Mouse (Mus musculus): ENCODE data around the gene Gdf15. TPM values are rescaled to one million over a fixed set of nuclear protein-coding genes. Genes with fewer than 3 reads are reported as not detected.

The Gdf15 gene
- polyA plus RNA-seq (2015; fragmentation: Nextera tagmentation; extraction: Ambion mirVana), result 3.4 and 4.3 TPM in 2 replicates

- 0 out of 2 replicates have a peak, but pooled peaks have one; percentile 6 for ATAC-seq (ENCODE audit: insufficient read depth)
- Histone ChIP-seq H3K4me2 (peak within 1 kb of the TSS; percentile 94), H3K36me3 (replicated peaks) (no peaks in the 10 kb centered on the region), H3K4me3 (replicated peaks) (peak within 1 kb of the TSS; percentile 73), H3K4me1 (replicated peaks) (peaks cover 73% of the 10 kb centered on the region), H3K27ac (replicated peaks) (peak within 1 kb of the TSS; percentile 81), H3K9ac (peak within 1 kb of the TSS; percentile 33; the same call in 1 of the 2 replicates), H3K27me3 (peaks cover 18% of the 10 kb centered on the region), H3K9me3 (replicated peaks) (no peaks in the 10 kb centered on the region)
- 71% methylated on average over 6 of the region's 6 CpGs for WGBS (ENCODE audit: insufficient replicate concordance)
These were observed at the start of gene Gdf15 for GRCm38 (mm10) chr8:70632346-70632892. Gene Gdf15 (minus strand): TSS chr8:70632456.

- no peak overlapping the region for H3K9ac ChIP-seq
These were observed 49.2 kb upstream of the Gdf15 start for GRCm38 (mm10) chr8:70681410-70681809.

GRCm38 (mm10) chr8:70680039-70680438 lies 47.8 kb upstream of the Gdf15 start:
- H3K9me3 ChIP-seq (replicated peaks), result no peaks in the 10 kb centered on the region
- peaks cover 14% of the 10 kb centered on the region for H3K27me3 ChIP-seq
- peaks cover 30% of the 10 kb centered on the region for H3K36me3 ChIP-seq (replicated peaks)
- no peak overlapping the region for H3K4me2 ChIP-seq
- H3K4me3 ChIP-seq (replicated peaks), result no peak overlapping the region
- peak; percentile 36 for ATAC-seq (ENCODE audit: insufficient read depth)
- H3K4me1 ChIP-seq (replicated peaks), result peaks cover 78% of the 10 kb centered on the region
- no peak overlapping the region for H3K9ac ChIP-seq
- WGBS (ENCODE audit: insufficient replicate concordance), result 84% methylated on average over 3 of the region's 3 CpGs
- peak overlapping the region; percentile 25 for H3K27ac ChIP-seq (replicated peaks)

More at GRCm38 (mm10) chr8:70681410-70681809, 49.2 kb upstream of the Gdf15 start:
- Histone ChIP-seq H3K4me1 (replicated peaks) (peaks cover 65% of the 10 kb centered on the region), H3K27ac (replicated peaks) (0 out of 2 replicates have a peak overlapping the region, but pooled peaks have one; percentile 6), H3K36me3 (replicated peaks) (peaks cover 25% of the 10 kb centered on the region), H3K4me3 (replicated peaks) (no peak overlapping the region), H3K9me3 (replicated peaks) (no peaks in the 10 kb centered on the region), H3K27me3 (peaks cover 19% of the 10 kb centered on the region), H3K4me2 (peak overlapping the region; percentile 36; the same call in 1 of the 2 replicates)
- WGBS (ENCODE audit: insufficient replicate concordance), result 37% methylated on average over 3 of the region's 3 CpGs
- ATAC-seq (ENCODE audit: insufficient read depth), result peak; percentile 24; the same call in 1 of the 2 replicates

- Histone ChIP-seq H3K4me3 (replicated peaks) (no peak overlapping the region), H3K36me3 (replicated peaks) (peaks cover 30% of the 10 kb centered on the region), H3K9me3 (replicated peaks) (no peaks in the 10 kb centered on the region), H3K4me1 (replicated peaks) (peaks cover 85% of the 10 kb centered on the region), H3K9ac (no peak overlapping the region), H3K27ac (replicated peaks) (peak overlapping the region; percentile 25), H3K4me2 (no peak overlapping the region), H3K27me3 (peaks cover 11% of the 10 kb centered on the region)
- 84% methylated on average over 4 of the region's 4 CpGs for WGBS (ENCODE audit: insufficient replicate concordance)
- no peak for ATAC-seq (ENCODE audit: insufficient read depth)
These were observed 47.1 kb upstream of the Gdf15 start for GRCm38 (mm10) chr8:70679404-70679803.

GRCm38 (mm10) chr8:70678679-70679078 lies 46.4 kb upstream of the Gdf15 start:
- Histone ChIP-seq H3K27ac (replicated peaks) (no peak overlapping the region), H3K9me3 (replicated peaks) (no peaks in the 10 kb centered on the region), H3K4me2 (no peak overlapping the region), H3K36me3 (replicated peaks) (peaks cover 30% of the 10 kb centered on the region), H3K4me3 (replicated peaks) (no peak overlapping the region), H3K4me1 (replicated peaks) (peaks cover 88% of the 10 kb centered on the region), H3K9ac (no peak overlapping the region), H3K27me3 (peaks cover 10% of the 10 kb centered on the region)
- ATAC-seq (ENCODE audit: insufficient read depth), result no peak

- Histone ChIP-seq H3K27me3 (peaks cover 4% of the 10 kb centered on the region), H3K4me1 (replicated peaks) (peaks cover 91% of the 10 kb centered on the region), H3K27ac (replicated peaks) (peak overlapping the region; percentile 67), H3K4me3 (replicated peaks) (0 out of 2 replicates have a peak overlapping the region, but pooled peaks have one; percentile 10), H3K9me3 (replicated peaks) (no peaks in the 10 kb centered on the region), H3K9ac (0 out of 2 replicates have a peak overlapping the region, but pooled peaks have one; percentile 2), H3K4me2 (peak overlapping the region; percentile 55), H3K36me3 (replicated peaks) (peaks cover 30% of the 10 kb centered on the region)
- WGBS (ENCODE audit: insufficient replicate concordance), result 75% methylated on average over 15 of the region's 15 CpGs
- ATAC-seq (ENCODE audit: insufficient read depth), result no peak
These were observed 45.3 kb upstream of the Gdf15 start for GRCm38 (mm10) chr8:70677451-70678080.

GRCm38 (mm10) chr8:70675336-70675735 lies 43.1 kb upstream of the Gdf15 start:
- Histone ChIP-seq H3K4me3 (replicated peaks) (no peak overlapping the region), H3K27me3 (no peaks in the 10 kb centered on the region), H3K27ac (replicated peaks) (peak overlapping the region; percentile 95), H3K9ac (no peak overlapping the region), H3K4me1 (replicated peaks) (peaks cover 82% of the 10 kb centered on the region), H3K36me3 (replicated peaks) (peaks cover 30% of the 10 kb centered on the region), H3K4me2 (peak overlapping the region; percentile 81; the same call in 1 of the 2 replicates), H3K9me3 (replicated peaks) (no peaks in the 10 kb centered on the region)
- no peak for ATAC-seq (ENCODE audit: insufficient read depth)
- 41% methylated on average over 1 of the region's 1 CpGs for whole genome bisulfite sequencing (ENCODE audit: insufficient replicate concordance)

- 28% methylated on average over 4 of the region's 4 CpGs for WGBS (ENCODE audit: insufficient replicate concordance)
- H3K9ac ChIP-seq, result peak overlapping the region; percentile 70; the same call in 1 of the 2 replicates
- peak overlapping the region; percentile 81 for H3K4me2 ChIP-seq
- peak overlapping the region; percentile 95 for H3K27ac ChIP-seq (replicated peaks)
- H3K4me1 ChIP-seq (replicated peaks), result peaks cover 76% of the 10 kb centered on the region
- no peak for ATAC-seq (ENCODE audit: insufficient read depth)
- H3K9me3 ChIP-seq (replicated peaks), result no peaks in the 10 kb centered on the region
- H3K27me3 ChIP-seq, result no peaks in the 10 kb centered on the region
- H3K36me3 ChIP-seq (replicated peaks), result peaks cover 28% of the 10 kb centered on the region
- H3K4me3 ChIP-seq (replicated peaks), result 0 out of 2 replicates have a peak overlapping the region, but pooled peaks have one; percentile 73
These were observed 42.5 kb upstream of the Gdf15 start for GRCm38 (mm10) chr8:70674716-70675115.

GRCm38 (mm10) chr8:70674109-70674508 lies 41.9 kb upstream of the Gdf15 start:
- 72% methylated on average over 3 of the region's 3 CpGs for WGBS (ENCODE audit: insufficient replicate concordance)
- Histone ChIP-seq H3K9me3 (replicated peaks) (no peaks in the 10 kb centered on the region), H3K36me3 (replicated peaks) (peaks cover 22% of the 10 kb centered on the region), H3K4me3 (replicated peaks) (peak overlapping the region; percentile 73), H3K4me1 (replicated peaks) (peaks cover 70% of the 10 kb centered on the region), H3K4me2 (peak overlapping the region; percentile 81), H3K27me3 (no peaks in the 10 kb centered on the region), H3K27ac (replicated peaks) (peak overlapping the region; percentile 95), H3K9ac (peak overlapping the region; percentile 70)
- ATAC-seq (ENCODE audit: insufficient read depth), result no peak

GRCm38 (mm10) chr8:70673079-70673856 lies 41.0 kb upstream of the Gdf15 start, which contains the start of gene Lsm4:
Gene Lsm4 (plus strand): TSS chr8:70673248.
- H3K27me3 ChIP-seq, result no peaks in the 10 kb centered on the region
- under 1% methylated on average over 60 of the region's 60 CpGs for WGBS (ENCODE audit: insufficient replicate concordance)
- peaks cover 61% of the 10 kb centered on the region for H3K4me1 ChIP-seq (replicated peaks)
- peaks cover 13% of the 10 kb centered on the region for H3K36me3 ChIP-seq (replicated peaks)
- peak within 1 kb of the TSS; percentile 81 for H3K4me2 ChIP-seq
- H3K27ac ChIP-seq (replicated peaks), result peak within 1 kb of the TSS; percentile 95
- peak within 1 kb of the TSS; percentile 70 for H3K9ac ChIP-seq
- H3K4me3 ChIP-seq (replicated peaks), result peak within 1 kb of the TSS; percentile 73
- no peaks in the 10 kb centered on the region for H3K9me3 ChIP-seq (replicated peaks)
- peak; percentile 94 for ATAC-seq (ENCODE audit: insufficient read depth)
